Mouse (Mus musculus) limb, embryonic 12.5 days (tissue): Measurements from ENCODE around the gene Gm6525. TPM values are rescaled to one million over a fixed set of nuclear protein-coding genes. Genes with fewer than 3 reads are reported as not detected.

Experiments used
- ATAC-seq: fragments of 200-750 bp; cut with Nextera tagmentation; 2 replicates; pipeline ENCODE4 v1.8.0; 2017; ENCODE audit warnings: low read depth, moderate TSS enrichment; ENCODE audit not compliant: insufficient number of reproducible peaks, insufficient read depth, low FRiP score, low TSS enrichment
- H3K27ac ChIP-seq: fragments of 300-500 bp; sonication (generic); 2 replicates; pipeline ENCODE4 v1.5.1; 2016; ENCODE audit warnings: mild to moderate bottlenecking, moderate library complexity
- H3K27me3 ChIP-seq: fragments of 300-500 bp; sonication (generic); 2 replicates; pipeline ENCODE4 v1.6.1; 2016; ENCODE audit warnings: mild to moderate bottlenecking, moderate library complexity
- H3K36me3 ChIP-seq: fragments of 300-500 bp; sonication (generic); 2 replicates; pipeline ENCODE4 v1.6.1; 2016; ENCODE audit warnings: mild to moderate bottlenecking, moderate library complexity
- H3K4me1 ChIP-seq: fragments of 300-500 bp; sonication (generic); replicated peaks from 2 replicates; pipeline ENCODE4 v1.6.1; 2016
- H3K4me2 ChIP-seq: fragments of 300-500 bp; sonication (generic); 2 replicates; pipeline ENCODE4 v1.6.1; 2016; ENCODE audit warnings: mild to moderate bottlenecking, moderate library complexity
- H3K4me3 ChIP-seq: fragments of 300-500 bp; sonication (generic); replicated peaks from 2 replicates; pipeline ENCODE4 v1.5.1; 2016; ENCODE audit warnings: mild to moderate bottlenecking
- H3K9ac ChIP-seq: fragments of 300-500 bp; sonication (generic); replicated peaks from 2 replicates; pipeline ENCODE4 v1.6.1; 2016; ENCODE audit warnings: mild to moderate bottlenecking, moderate library complexity
- H3K9me3 ChIP-seq: fragments of 300-500 bp; sonication (generic); 2 replicates; pipeline ENCODE4 v1.6.1; 2016; ENCODE audit warnings: mild to moderate bottlenecking, moderate library complexity
- WGBS: fragments of 180-500 bp; shearing (Covaris S2); methylation state at CpG from one replicate; pipeline ENCODE4 v1.1.7; 2016; 5-methylcytosine and 5-hydroxymethylcytosine counted together
- polyA plus RNA-seq: library from polyadenylated mRNA; unstranded; fragments of >200 nt; fragmentation: Nextera tagmentation; extraction: Ambion mirVana; gene quantifications from 2 replicates; pipeline ENCODE4 v1.2.1, GENCODE M21; 2016

Gm6525 gene
- polyA plus RNA-seq, 1 experiment from 2014 or later = 0.88 TPM

DNA sequence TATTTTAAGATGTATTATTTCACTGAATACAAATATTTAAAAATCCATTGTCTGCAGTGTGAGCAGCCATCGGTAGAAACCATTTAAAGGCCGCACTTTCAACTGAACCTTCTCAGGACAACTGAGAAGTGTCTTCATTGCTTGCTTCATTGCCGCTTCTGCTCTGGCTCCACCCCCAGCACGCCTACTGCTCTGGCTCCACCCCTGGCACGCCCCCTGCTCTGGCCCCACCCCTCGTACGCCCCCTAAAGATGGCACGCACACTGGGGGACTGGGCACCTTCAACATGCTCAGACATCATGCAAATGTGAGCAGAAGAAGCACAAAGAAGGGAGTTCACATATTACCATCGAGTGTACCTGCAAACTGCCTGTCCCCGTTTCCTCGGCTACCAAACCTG, 1.5 kb upstream of the Gm6525 start:
- Histone ChIP-seq H3K27ac (no peak overlapping the region), H3K4me2 (no peak overlapping the region), H3K9ac (no peak overlapping the region), H3K36me3 (no peaks in the 10 kb centered on the region), H3K9me3 (no peaks in the 10 kb centered on the region), H3K4me3 (no peak overlapping the region), H3K4me1 (no peaks in the 10 kb centered on the region), H3K27me3 (no peaks in the 10 kb centered on the region)
- 46% methylated on average over 11 of the region's 11 CpGs for WGBS
- ATAC-seq = no peak

DNA sequence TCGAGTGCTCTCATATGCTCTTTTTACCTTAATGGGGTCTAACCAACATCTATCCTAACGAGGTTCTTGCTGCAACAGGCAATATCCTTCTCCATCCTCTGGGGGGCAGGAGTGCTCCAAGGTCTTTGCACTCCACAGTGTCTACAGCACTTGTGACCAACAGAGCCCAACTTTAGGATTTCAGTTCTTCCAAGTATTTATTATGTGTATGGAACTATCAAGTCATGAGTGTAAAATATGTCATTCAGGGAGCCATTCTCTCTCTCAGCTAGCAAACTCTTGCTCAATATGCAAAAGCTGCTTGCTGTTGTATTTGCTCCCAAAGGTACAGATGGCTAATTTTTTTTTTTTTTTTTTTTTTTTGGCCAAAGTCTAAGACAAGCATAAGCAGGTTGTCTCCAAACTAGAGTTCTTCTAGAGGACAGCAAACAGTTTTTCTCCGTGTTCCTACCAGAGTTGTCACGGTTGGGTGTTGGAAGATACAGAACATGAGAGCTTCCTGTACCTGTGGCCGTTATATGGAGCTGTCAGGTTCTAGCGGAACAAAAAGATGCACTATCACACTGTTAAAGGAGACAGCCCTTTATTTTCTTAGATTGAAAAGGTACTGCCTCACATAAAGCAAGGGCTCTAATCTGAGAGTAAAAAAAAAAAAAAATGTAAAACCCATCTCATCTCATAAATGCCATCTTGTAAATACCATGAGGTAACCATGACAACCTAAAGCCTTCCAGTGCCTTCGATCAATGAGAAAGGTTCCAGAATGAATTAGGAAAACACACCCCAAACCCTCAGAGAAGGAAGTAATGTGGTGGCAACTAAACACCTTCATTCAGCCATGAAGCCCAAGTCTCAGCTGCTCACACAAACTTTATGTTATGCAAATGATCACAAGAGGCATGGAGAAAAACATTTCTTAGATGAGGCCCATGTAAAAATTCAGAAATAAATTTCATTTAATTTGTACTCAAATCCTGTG, 1.7 kb downstream of the Gm6525 start:
- H3K9ac ChIP-seq = no peak overlapping the region
- no peaks in the 10 kb centered on the region for H3K4me1 ChIP-seq
- no peak overlapping the region for H3K4me3 ChIP-seq
- no peaks in the 10 kb centered on the region for H3K27me3 ChIP-seq
- no peak overlapping the region for H3K4me2 ChIP-seq
- ATAC-seq = no peak
- WGBS = 61% methylated on average over 7 of the region's 7 CpGs
- no peak overlapping the region for H3K27ac ChIP-seq
- H3K9me3 ChIP-seq = no peaks in the 10 kb centered on the region
- no peaks in the 10 kb centered on the region for H3K36me3 ChIP-seq

DNA sequence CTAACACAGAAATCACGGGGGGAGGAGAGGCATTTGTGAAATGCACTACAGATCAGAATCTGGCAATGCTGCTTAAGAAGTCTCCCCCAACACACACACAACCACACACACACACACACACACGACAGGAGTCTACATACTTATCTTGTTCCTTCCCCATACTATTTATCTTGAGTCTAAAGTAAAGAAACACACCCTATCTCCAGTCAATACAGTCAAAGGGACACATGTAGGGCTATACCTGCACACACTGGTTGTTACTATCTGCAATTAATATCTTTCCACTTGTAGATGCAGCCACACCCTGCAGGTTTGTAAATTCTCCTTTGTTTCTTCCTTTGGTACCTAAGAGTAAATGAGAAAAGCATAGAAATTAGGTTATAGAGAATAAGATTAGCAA, 3.9 kb downstream of the Gm6525 start:
- Histone ChIP-seq H3K4me3 (no peak overlapping the region), H3K27ac (no peak overlapping the region), H3K36me3 (no peaks in the 10 kb centered on the region), H3K9ac (no peak overlapping the region), H3K27me3 (no peaks in the 10 kb centered on the region), H3K9me3 (no peaks in the 10 kb centered on the region), H3K4me2 (no peak overlapping the region), H3K4me1 (no peaks in the 10 kb centered on the region)
- no peak for ATAC-seq
- WGBS = 87% methylated on average over 2 of the region's 2 CpGs

DNA sequence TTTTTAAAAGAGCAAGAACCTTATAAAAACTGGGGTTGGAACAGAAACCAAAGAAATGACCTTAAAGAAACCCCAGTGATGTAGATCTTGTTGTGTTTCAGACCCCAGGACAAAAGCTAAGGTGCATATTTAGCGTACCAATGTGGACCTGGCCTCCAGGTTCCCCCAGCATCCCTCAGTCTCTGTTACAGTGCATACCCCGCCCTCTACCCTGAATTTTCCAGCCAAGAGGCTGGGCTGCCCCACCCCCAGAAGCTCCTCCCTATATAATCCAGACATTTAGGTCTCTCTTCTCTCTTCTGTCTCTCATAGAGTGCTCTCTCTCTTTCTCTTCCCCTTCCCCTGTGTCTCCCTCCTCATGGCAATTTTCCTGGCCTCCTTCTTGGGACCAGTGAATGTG, 6.4 kb downstream of the Gm6525 start:
- Histone ChIP-seq H3K9ac (no peak overlapping the region), H3K4me3 (no peak overlapping the region), H3K27ac (no peak overlapping the region), H3K36me3 (no peaks in the 10 kb centered on the region), H3K9me3 (no peaks in the 10 kb centered on the region), H3K4me1 (no peaks in the 10 kb centered on the region), H3K27me3 (no peaks in the 10 kb centered on the region), H3K4me2 (no peak overlapping the region)
- WGBS = 73% methylated on average over 2 of the region's 2 CpGs
- no peak for ATAC-seq

DNA sequence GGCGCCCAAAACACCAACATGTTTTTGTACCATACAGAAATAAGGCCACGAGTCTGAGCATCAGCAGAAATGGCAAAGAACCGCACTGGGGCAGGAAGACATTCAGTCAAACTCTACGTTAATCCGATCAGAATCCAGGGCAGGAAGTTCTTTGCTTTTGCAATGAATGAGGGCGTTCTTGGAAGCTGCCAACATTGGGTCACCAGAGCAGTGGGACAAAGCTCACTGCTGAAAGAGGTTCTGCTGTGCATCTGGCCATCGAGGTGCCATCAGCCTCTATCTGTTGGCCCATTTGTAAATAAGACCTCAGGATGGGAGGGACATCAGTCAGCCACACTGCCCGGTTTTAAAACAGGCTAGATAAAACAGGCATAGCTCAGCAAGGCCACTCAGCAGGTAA, 7.2 kb downstream of the Gm6525 start:
- H3K4me2 ChIP-seq = no peak overlapping the region
- ATAC-seq = no peak
- no peaks in the 10 kb centered on the region for H3K9me3 ChIP-seq
- H3K9ac ChIP-seq = no peak overlapping the region
- H3K36me3 ChIP-seq = no peaks in the 10 kb centered on the region
- H3K27me3 ChIP-seq = no peaks in the 10 kb centered on the region
- no peak overlapping the region for H3K4me3 ChIP-seq
- WGBS = 62% methylated on average over 8 of the region's 8 CpGs
- no peak overlapping the region for H3K27ac ChIP-seq
- H3K4me1 ChIP-seq = no peaks in the 10 kb centered on the region

DNA sequence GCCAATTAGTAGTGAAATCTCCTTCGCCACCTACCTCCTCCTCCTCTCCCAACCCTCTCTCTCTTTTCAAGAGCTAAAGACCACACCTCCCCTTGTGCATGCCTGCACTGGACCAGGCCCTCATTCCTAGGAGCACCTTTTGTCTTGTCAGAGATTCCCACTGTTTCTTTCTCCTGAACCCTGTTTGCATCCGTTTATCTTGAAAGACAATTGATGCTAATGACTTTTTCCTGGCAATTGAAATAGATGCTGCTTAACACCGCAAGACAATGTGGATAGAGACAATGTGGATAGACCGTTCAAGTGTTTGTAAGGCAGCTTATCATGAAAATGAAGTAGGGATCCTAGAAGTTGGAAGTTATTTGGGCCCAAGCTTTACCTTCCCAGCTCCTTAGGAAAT, 7.8 kb downstream of the Gm6525 start:
- no peaks in the 10 kb centered on the region for H3K27me3 ChIP-seq
- 61% methylated on average over 4 of the region's 4 CpGs for WGBS
- no peak overlapping the region for H3K4me3 ChIP-seq

DNA sequence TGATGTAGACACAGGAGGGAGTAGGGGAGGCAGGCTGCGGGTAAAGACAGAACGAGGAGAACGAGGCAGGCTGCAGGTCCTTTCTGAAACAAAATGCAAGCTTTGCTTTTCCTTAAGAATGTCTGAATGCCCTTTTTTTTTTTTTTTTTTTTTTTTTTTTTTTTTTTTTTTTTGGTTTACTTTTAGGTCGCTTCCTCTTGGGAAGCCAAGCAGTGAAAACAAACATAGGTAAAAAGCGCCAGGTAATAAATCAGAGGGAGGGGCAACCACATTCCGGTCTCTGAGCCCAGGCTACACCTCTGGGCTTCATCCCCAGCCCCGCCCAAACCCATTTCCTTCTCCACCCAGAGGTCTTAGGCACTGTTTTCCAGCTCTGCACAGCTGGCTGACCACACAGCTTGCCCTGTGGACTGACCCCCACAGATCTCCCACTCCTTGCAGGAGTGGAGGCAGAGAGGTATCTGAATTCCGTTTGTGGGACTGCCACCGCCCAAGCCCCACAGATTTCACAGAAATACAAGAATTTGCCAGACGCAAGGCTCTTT, 15.8 kb downstream of the Gm6525 start:
- Histone ChIP-seq H3K9me3 (no peaks in the 10 kb centered on the region), H3K4me2 (peak overlapping the region; percentile 60), H3K27ac (no peak overlapping the region), H3K36me3 (peaks cover 4% of the 10 kb centered on the region; the same call in 1 of the 2 replicates), H3K4me3 (peak overlapping the region; percentile 39), H3K4me1 (peaks cover 15% of the 10 kb centered on the region; the same call in 1 of the 2 replicates), H3K9ac (no peak overlapping the region), H3K27me3 (peaks cover 32% of the 10 kb centered on the region)
- 39% methylated on average over 10 of the region's 10 CpGs for WGBS
- ATAC-seq = no peak

More for the DNA sequence above, 7.8 kb downstream of the Gm6525 start:
- Histone ChIP-seq H3K4me2 (no peak overlapping the region), H3K36me3 (no peaks in the 10 kb centered on the region), H3K9ac (no peak overlapping the region), H3K27ac (no peak overlapping the region), H3K9me3 (no peaks in the 10 kb centered on the region), H3K4me1 (no peaks in the 10 kb centered on the region)
- ATAC-seq = no peak

DNA sequence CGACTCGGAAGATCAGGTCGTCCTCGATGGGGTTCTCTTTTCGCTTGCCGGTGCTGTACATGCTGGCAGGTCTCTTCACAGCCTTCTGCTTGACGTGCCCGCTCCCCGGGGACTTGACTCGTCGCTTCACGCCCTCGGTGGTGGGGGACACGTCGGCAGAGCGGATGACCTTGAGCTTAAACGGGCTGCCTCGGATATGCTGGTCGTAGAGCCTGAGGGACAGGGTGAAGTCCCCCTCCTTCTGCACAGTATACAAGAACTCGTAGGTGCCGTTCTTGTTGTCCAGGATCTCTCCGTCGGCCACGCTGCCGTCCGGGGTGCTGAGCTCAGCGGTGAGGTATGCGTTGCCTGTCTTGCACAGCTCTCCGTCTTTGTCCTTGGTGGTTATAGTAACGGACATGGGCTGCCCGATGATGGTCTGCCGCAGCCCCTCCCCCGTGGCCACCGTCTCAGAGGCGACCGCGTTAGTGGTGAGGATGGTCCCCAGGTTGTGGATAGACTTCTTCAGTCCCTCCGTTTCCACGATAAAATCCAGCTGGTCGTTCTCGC, 16.7 kb downstream of the Gm6525 start:
- H3K36me3 ChIP-seq = peaks cover 4% of the 10 kb centered on the region; the same call in 1 of the 2 replicates
- peak overlapping the region; percentile 39 for H3K4me3 ChIP-seq
- H3K4me1 ChIP-seq = peaks cover 15% of the 10 kb centered on the region; the same call in 1 of the 2 replicates
- H3K9ac ChIP-seq = peak overlapping the region; percentile 34
- no peak overlapping the region for H3K27ac ChIP-seq
- ATAC-seq = 0 out of 2 replicates have a peak, but pooled peaks have one; percentile 21
- H3K27me3 ChIP-seq = peaks cover 32% of the 10 kb centered on the region
- peak overlapping the region; percentile 60 for H3K4me2 ChIP-seq
- H3K9me3 ChIP-seq = no peaks in the 10 kb centered on the region
- 8% methylated on average over 41 of the region's 41 CpGs for WGBS

DNA sequence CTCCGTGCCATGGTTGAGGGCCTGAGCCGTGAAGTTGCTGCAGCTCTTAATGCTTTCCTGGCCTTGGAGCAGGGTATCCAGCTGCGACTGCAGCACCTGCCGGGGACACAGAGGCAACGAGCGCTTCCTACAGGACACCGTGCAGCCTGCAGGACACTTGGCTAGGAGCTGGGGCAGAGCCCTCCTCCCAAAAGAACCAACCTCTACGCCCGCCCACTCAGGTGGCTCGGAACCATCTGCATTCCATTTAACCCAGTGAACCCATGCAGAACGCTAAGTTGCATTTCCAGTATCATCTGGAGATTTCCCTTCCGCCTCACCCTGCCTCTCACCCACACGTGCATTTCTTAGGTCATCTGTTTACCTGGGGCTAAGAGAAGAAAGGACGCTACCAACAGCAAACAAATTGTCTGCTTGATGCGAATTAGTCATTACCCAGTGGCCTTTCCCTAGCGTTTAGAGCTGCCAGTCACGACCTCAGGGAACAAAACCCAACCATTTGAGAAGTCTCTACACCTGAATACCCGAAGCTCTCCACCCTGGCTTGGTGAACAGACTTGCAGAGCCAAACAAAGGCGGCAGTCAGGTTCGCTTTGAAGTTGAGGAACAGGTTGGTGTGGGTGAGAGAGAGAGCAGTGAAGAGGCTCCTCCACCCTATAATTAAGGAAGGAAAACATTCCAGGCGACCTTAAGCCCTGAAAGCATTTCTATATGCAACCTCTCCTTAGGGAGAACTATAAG, 17.4 kb downstream of the Gm6525 start:
- H3K9ac ChIP-seq = no peak overlapping the region
- H3K27ac ChIP-seq = no peak overlapping the region
- H3K4me2 ChIP-seq = peak overlapping the region; percentile 60
- peaks cover 4% of the 10 kb centered on the region; the same call in 1 of the 2 replicates for H3K36me3 ChIP-seq
- WGBS = 34% methylated on average over 21 of the region's 21 CpGs
- peaks cover 32% of the 10 kb centered on the region for H3K27me3 ChIP-seq
- ATAC-seq = no peak
- peak overlapping the region; percentile 39 for H3K4me3 ChIP-seq
- no peaks in the 10 kb centered on the region for H3K9me3 ChIP-seq
- peaks cover 15% of the 10 kb centered on the region; the same call in 1 of the 2 replicates for H3K4me1 ChIP-seq

DNA sequence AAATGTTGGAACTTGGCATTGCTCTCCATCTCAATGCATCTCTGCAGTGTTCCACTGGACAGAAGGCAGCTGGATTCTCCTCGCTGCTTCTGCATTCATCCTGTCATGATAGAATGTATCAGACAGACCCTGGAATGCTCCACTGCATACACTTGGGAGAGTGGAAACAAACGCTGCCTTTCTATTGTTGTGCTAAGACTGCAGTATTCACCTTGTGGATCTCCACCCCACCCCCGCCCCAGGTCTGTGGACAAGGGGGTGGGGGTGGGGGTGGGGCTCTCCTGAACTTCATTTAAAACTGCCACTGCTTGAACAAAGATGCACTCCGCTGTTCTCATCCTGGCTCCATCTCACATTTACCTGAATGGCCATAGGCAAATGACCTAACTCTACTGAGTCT, 20.0 kb downstream of the Gm6525 start:
- Histone ChIP-seq H3K4me3 (no peak overlapping the region), H3K27me3 (peaks cover 32% of the 10 kb centered on the region), H3K4me1 (peaks cover 15% of the 10 kb centered on the region; the same call in 1 of the 2 replicates), H3K27ac (no peak overlapping the region), H3K36me3 (peaks cover 4% of the 10 kb centered on the region; the same call in 1 of the 2 replicates), H3K9ac (no peak overlapping the region), H3K9me3 (no peaks in the 10 kb centered on the region), H3K4me2 (no peak overlapping the region)
- WGBS = 73% methylated on average over 4 of the region's 4 CpGs
- ATAC-seq = no peak

DNA sequence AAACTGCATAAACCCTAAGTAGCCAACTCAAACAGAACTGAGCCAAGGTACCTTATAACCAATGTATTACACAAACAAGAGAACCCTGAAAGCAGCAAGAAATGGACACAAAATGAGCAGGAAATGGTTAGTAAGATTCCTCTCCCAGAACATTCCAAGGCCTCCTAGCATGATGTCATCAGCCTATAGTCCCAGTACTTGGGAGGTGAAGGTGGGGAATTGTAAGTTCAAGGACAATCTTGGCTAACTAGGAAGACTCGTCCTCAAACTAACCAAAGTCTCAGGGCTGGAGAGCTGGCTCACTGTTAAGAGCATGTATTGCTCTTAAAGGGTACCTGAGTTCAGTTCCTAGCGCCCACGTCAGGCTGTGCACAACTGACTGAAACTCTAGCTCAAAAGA, 24.3 kb downstream of the Gm6525 start:
- H3K4me1 ChIP-seq = peaks cover 3% of the 10 kb centered on the region; the same call in 1 of the 2 replicates
- 96% methylated on average over 3 of the region's 3 CpGs for WGBS
- H3K9ac ChIP-seq = no peak overlapping the region
- no peak overlapping the region for H3K4me2 ChIP-seq
- no peak for ATAC-seq
- H3K36me3 ChIP-seq = no peaks in the 10 kb centered on the region
- no peaks in the 10 kb centered on the region for H3K27me3 ChIP-seq
- no peak overlapping the region for H3K4me3 ChIP-seq
- H3K27ac ChIP-seq = no peak overlapping the region
- H3K9me3 ChIP-seq = no peaks in the 10 kb centered on the region
